Mouse (Mus musculus) fibroblast of lung, adult 2 months (primary cell): ENCODE measurements around the gene Zfp931.
"Not testable (repeated sequence)": the region's sequence is repeated elsewhere in the genome, so short reads cannot be mapped to it uniquely, and the experiment has no call there.

Experiments used
- DNase-seq: peaks from one replicate; pipeline ENCODE4 v3.0.0-alpha.2; 2011; ENCODE audit warnings: low read depth

Gene Zfp931

DNA sequence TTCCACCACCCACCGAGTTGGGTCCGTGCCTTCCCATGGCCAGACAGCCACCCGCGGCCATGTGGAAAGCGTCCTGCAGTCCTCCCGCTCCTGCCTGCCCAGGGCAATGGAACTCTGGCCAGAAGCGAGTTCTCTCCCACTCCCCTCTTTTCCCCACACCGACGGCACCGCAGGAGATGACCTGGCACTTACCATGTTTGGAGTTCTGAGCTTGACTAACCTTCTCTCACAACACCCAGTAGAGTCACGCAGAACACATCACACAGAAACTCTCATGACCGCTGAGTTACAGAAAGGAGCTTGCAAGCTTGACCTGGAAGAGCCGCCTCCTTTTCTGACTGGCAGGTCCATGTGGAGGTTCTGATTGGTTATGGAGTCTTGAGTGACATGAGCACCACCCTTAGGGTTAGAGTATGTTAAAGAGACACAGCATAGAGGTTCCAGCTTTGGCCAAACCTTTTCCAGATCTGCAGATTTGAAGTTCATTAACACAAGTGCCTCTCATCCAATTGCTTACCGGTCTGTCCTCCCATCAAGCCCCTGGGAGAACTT is at the start of gene Zfp931:
TSS of gene Zfp931 (minus strand) at position 311 of the 552 bp plus-strand sequence.
- DNase-seq: not testable (repeated sequence)

DNA sequence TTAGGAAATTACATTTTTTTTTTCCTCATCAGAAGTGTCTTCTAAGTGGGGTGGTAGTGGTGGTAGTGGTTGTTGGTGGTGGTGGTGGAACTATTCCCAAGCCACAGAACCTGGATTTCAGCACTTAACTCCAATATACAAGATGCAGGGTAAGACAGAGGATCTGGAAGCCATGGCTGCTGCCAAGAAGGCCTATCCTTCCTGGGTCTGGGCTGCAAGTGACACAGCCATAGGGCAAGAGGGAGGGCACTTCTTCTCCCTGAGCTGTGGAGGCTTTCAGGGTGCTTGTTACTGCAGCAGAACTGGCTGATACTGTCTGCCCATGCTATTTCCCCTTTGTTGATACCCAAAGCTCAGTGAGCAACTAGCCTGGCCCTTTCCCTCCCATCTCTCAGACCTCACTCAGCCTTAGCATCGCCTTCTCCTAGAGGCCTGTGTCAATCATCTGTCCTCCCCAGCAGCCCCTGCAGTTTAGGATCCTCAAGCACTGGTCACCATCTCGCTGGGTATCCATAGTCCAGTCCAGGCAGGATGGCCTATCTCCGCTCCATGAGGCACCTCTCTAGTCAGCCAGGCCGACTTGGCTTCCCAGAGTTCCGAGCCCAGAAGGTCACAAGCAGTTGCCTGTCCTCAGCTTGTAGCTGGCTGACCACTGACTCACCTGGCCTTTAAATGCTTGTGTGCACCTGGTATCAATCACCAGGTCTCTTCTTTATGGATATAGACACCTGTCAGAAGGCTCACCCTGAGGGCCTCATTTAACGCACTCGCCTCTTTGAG is 48.0 kb upstream of the Zfp931 start:
- DNase-seq: no peak

- no peak for DNase-seq
Observed at GRCm38 (mm10) chr2:178125427-178125826, 47.2 kb upstream of the Zfp931 start.

DNA sequence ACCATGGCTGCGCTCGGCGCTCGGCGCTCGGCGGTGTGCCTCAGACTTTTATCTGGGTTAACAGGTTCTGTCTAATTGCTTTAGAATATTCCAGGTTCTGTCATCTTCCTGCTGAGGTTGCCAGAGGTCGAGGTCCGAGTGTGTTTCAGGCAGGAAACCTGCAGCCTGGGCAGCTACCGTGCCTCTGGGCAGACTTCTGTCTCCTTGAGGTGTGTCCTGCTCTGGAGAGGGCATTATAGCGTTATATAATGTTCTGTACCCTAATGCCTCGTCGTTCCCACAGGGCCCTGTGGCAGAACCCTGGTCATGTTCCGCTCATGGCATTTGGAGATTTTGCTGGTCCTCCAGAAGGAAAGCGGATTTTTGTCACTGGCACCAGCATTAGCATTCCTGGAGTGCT is 45.2 kb upstream of the Zfp931 start:
- no peak for DNase-seq

DNA sequence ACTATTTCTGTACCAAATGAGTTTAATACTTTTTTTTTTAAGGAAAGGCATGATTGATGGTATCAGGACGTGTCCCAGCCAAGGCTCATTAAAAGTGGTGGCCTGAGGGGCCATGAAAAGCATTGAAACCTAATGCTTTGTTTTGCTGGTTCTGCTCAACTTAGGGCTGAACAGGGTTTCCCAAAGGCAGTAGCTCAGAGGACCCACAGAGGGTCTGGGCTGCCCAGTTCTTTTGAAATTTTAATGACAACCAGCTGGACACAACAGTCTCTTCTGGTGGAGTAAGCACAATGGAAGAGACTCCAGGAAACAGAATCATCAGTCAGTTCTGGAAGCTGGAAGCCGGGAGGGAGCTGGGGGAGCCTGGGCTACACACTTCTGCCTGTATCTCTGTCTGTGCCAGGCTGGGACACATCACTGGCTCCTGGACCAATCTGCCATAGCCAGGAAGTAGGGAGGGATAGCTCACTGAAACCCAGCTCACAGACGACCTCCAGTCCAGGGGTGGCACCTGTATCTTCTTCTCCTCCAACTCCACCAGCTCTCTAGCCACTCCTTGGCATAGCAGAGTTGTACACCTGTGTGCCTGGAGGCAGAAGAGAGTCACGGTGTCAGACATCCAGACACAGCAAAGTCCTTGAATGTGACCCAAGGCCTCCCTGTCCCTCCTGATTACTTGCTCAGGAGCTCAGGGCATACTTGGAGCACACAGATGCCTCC is 43.8 kb upstream of the Zfp931 start:
- no peak for DNase-seq

- DNase-seq: no peak
Observed at GRCm38 (mm10) chr2:178121375-178121688, 43.1 kb upstream of the Zfp931 start.

DNA sequence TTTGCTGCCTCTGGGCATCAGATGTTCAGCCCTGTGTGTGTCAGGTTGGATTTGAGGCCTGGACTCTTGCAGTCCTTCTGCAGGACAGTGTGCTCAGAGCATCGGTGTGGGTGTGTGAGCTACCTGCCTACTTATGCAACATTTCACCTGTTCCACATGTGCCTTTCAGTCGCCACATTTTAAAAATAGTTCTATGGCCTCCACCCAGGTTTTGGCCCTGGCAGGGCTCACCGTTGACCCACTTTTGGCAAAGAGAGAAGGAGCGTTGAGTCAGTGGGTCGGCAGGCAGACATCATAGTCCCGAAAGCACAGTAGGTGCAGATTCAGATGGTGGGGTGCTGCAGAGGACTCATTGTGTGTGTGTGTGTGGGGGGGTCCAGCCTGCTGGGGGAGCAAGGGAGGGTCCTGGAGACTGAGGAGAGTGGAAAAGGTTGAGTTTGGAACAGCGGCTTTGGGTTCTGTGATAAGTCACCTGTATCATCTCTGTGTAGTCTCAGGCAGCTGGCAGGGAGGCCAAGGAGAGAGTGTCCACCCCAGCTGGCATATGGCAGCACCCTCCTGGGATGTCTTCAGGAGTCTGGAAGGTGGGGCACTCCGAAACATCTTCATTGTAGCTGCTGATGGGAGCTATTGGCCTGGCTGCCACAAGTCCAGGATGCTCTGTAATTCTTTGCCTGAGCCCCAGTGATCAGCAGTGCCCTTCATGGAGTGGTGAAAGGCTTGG is 42.5 kb upstream of the Zfp931 start:
- DNase-seq: no peak

DNA sequence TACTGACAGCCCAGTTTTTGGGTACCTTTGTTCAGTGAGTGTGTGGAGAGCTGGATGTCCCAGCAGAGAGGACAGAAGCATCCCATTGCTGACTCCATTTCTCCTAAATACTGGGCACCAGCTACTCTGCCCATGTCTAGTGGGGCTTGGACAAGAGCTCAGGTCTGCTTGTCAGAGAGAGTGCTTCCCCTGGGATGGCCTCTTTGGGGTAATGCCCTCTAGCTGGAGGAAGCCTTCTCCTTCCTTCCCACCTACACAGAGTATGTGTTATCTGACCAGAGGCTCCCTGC is 42.0 kb upstream of the Zfp931 start:
- DNase-seq: no peak

DNA sequence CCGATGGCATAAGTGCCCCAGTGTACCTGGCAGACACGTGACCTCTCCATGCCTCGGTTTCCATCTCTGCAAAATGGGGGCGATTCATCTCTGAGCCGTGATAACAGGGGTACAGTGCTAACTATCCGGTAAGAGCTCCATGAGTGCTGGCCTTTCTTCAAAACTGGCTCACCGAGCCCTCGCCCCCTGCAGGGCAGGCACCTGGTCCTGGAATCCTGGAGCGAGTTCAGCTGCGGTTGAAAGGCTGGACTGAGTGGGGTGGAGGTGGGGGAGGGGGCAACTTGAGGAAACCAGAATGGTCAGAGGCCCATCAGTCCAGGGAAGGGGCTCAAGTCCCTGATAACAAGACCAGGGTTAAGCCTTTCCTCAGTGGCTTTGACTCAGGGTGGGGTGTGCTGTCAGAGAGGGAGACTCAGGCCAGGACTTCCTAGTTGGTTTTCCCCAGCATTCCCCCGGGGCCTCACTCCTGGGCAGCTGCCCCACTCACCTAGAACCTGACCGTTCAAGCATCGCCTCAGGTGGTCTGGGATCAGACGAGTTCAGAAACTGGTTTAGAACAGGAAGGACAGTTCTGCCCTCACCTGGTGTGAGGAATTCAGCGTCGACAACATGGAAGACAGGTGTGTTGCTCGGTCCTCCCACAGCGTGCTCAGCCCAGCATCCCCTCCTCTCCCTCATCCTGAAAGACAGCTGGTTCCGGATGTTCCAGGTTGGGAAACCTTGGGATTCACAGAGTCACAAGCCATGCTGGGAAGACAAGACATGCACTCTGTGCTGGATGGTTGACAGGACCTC is 41.5 kb upstream of the Zfp931 start:
- DNase-seq: no peak

- no peak for DNase-seq
Observed at GRCm38 (mm10) chr2:178118801-178119560, 40.7 kb upstream of the Zfp931 start, which contains the start of gene Phactr3. Phactr3 (plus strand) TSS chr2:178118975.

DNA sequence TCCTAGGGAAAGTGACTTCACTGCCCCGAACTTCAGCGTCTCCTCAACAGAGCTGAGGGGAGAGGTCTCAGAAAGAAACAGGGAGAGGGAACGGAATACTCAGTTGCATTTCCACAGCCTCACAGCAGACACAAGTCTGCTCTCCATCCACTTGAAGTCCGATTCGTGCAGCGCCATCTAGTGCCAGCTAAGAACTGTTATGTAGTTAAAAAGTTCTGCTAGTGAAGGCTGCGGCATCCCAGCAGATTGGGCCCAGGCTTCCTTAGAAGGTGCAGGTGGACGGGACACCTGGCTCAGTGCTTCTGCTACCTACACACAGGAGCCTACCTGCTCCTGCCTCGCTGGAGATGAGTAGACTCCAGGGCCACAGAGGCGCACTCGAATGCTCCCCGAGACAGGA is 39.7 kb upstream of the Zfp931 start:
- peak; percentile 4 for DNase-seq

DNA sequence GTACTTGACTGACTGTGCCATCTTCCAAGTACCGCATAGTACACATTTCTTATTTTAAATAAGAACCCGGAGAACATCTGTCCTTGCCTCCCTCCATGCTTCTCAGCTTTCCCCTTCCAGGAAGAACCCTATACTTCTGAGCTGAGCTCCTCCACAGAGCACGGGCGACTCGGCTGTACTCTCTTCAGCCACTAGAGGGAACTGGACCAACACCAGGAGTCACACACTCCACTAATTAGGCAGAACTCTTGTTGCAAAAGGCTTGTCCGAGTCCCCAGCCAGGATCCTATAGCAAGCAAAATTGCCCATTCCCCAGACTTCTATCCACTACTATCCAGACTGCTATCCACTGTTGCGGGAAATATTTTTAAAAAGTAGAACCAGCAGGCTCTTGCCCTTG is 23.7 kb upstream of the Zfp931 start:
- no peak for DNase-seq

DNA sequence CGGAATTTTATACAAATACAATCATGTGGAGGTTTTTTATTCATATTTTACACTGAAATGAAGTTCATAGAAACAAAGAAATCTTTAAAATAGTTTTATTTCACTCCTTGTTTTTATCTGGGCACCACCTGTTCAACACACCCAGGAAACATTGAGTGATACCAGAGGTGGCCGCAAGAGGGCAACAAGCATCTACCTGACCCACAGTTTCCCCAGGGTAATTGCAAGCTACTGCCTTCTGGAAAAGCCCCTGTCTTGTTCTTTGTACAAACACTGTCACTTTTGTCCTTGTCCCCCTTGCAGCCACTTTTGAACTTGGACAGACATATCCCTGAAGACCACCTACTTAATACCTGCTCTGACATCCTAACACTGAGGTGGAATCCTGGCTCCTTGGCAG is 19.7 kb upstream of the Zfp931 start:
- DNase-seq: peak; percentile 9

- no peak for DNase-seq
Observed at GRCm38 (mm10) chr2:178089586-178089985, 11.3 kb upstream of the Zfp931 start.

DNA sequence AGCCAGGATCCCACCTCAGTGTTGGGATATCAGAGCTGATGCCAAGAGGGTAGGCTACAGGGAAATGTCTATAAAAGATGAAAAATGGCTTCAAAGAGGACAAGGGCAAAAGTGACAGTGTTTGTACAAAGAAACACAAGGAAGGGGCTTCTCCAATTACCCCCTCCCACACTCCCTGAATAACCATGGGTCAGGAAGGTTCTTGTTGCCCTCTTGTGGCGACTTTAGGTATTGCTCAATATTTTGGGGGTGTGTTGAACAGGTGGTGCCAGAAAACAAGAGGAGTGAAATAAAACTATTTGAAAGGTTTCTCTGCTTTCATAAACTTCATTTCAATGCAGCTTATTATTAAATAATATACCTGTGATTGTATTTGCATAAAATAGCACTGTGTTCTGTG is 20.1 kb downstream of the Zfp931 start:
- DNase-seq: peak; percentile 17

- DNase-seq: not testable (repeated sequence)
Observed at GRCm38 (mm10) chr2:178027601-178028000, 50.7 kb downstream of the Zfp931 start.

- not testable (repeated sequence) for DNase-seq
Observed at GRCm38 (mm10) chr2:178023861-178024260, 54.4 kb downstream of the Zfp931 start.

DNA sequence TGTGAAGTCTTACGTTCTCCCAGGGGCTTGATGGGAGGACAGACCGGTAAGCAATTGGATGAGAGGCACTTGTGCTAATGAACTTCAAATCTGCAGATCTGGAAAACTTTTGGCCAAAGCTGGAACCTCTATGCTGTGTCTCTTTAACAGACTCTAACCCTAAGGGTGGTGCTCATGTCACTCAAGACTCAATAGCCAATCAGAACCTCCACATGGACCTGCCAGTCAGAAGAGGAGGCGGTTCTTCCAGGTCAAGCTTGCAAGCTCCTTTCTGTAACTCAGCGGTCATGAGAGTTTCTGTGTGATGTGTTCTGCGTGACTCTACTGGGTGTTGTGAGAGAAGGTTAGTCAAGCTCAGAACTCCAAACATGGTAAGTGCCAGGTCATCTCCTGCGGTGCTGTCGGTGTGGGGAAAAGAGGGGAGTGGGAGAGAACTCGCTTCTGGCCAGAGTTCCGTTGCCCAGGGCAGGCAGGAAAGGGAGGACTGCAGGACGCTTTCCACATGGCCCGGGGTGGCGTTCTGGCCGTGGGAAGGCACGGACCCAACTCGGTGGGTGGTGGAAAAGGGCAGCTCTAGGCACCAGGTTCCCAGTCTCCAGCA is 55.2 kb downstream of the Zfp931 start, which contains the start of gene Zfp971:
TSS of gene Zfp971 (plus strand) at position 274 of the 601 bp plus-strand sequence.
- DNase-seq: peak; percentile 15

DNA sequence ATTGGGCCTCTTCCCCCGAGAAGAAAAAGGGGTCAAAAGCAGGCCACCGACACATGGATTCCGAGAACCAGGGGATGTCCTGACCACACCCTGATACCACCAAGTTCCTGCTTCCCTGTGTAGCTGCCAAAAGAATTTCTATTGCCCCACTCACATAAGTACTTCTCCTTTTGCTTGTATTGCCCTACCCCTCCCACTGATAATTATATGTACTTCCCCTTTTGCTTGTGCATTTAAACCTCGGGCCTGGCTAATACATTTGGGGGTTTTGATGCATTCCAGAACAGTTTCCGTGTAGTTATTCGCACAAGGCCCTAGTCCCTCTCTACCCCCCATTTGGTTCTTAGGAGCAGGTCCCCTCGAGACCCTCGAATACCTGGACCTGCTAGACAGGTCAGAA is 57.5 kb downstream of the Zfp931 start:
- DNase-seq: not testable (repeated sequence)

DNA sequence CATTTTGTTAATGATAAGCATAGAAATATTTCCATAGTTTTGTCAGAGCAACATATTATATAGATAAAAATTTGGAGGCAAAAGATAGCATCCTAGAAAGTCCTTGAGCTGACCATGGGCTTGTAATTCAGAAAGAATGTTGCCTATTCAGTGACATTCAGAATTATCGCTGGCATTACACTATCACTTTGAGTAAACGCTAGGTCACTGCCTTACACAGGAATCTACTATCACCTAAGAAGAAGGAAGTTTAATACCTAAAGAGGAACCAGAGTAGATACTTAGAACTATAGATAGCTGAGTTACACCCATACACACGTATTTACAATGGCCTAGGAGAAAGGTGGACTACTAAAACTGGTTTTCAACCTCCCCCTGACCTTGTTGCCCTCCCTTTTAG is 58.8 kb downstream of the Zfp931 start:
- DNase-seq: not testable (repeated sequence)
